Mouse (Mus musculus) activated CD4-positive, CD25-positive, alpha-beta regulatory T cell (primary cell): ENCODE data around the gene Gm20696. TPM values are rescaled to one million over a fixed set of nuclear protein-coding genes. Genes with fewer than 3 reads are reported as not detected.

ENCODE experiments used
- polyA plus RNA-seq, 2 experiments: library from polyadenylated mRNA; unstranded; fragments of 100-300 nt; shearing (Covaris generic); gene quantifications; one replicate each; pipeline ENCODE4 v1.2.1; 2017

Gene Gm20696
- polyA plus RNA-seq: 10 to 100 TPM in 1 of 2 experiments, 1 to 10 TPM in 1; 8.1 to 15.7 TPM

GRCm38 (mm10) chr6:99666318-99667171, at the start of gene Gm20696, which contains the start of gene Eif4e3:
Gene Gm20696 (minus strand): TSS chr6:99666797.
Gene Eif4e3 (minus strand): TSS chr6:99666771.

DNA sequence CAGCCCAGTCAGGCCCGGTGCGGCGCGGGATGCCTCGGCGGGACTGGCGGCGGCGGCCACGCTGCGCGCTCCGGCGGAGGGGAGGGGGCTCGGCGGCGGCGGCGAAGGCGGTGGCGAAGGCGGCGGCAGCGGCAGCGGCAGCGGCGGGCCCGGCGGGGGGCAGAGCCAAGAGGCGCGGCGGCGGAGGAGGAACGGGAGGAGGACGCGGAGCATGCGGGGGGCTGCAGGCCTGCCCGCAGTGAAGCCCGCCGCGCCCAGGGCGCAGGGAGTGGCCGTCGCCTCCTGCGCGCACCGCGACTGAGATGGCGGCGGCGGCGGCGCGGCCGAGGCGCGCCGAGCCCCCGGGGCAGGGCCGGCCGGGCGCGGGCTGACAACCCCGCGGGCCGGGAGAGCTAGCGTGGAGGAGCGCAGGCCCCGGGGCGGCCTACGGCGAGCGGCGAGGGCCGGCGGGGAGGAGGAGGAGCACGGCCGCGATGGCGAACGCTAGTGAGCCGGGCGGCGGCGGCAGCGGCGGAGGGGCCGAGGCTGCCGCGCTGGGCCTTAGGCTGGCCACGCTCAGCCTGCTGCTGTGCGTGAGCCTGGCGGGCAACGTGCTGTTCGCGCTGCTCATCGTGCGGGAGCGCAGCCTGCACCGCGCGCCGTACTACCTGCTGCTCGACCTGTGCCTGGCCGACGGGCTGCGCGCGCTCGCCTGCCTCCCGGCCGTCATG, 25.8 kb upstream of the Gm20696 start, which contains the start of gene Gpr27:
Gene Gpr27, plus strand, starts transcription at position 474 of the 710 bp plus-strand sequence.

GRCm38 (mm10) chr6:99522359-99523108, 144.1 kb downstream of the Gm20696 start, which contains the start of gene Foxp1:
Gene Foxp1 (minus strand): TSS chr6:99522721.

Other genes with a start within 250 kb of the Gm20696 start
- gene Foxp1, start 144.1 kb downstream of the Gm20696 start, polyA plus RNA-seq: 100 to 1,000 TPM; 199 to 341 TPM
- 10 to 100 TPM; 33.6 to 51.4 TPM for gene Eif4e3, start within 50 bp of the Gm20696 start, polyA plus RNA-seq
- gene Gpr27, start 25.9 kb upstream of the Gm20696 start, polyA plus RNA-seq: not detected
- gene Prok2, start 59.6 kb upstream of the Gm20696 start, polyA plus RNA-seq: not detected